Mouse (Mus musculus) stomach, embryonic 16.5 days (tissue): Measurements from ENCODE around the gene Tbc1d23. TPM values are rescaled to one million over a fixed set of nuclear protein-coding genes. Genes with fewer than 3 reads are reported as not detected.

Experiments used
- ATAC-seq: fragments of 200-750 bp; cut with Nextera tagmentation; 2 replicates; pipeline ENCODE4 v1.8.0; 2017; ENCODE audit warnings: moderate number of reproducible peaks, moderate TSS enrichment; ENCODE audit not compliant: insufficient read depth, low FRiP score
- H3K27ac ChIP-seq: fragments of 300-500 bp; sonication (generic); 2 replicates; pipeline ENCODE4 v1.5.1; 2014; ENCODE audit warnings: low read length
- H3K27me3 ChIP-seq: fragments of 300-500 bp; sonication (generic); 2 replicates; pipeline ENCODE4 v1.6.1; 2014; ENCODE audit warnings: low read length, control low read depth, mixed read lengths; ENCODE audit not compliant: control insufficient read depth, insufficient read depth
- H3K36me3 ChIP-seq: fragments of 300-500 bp; sonication (generic); 2 replicates; pipeline ENCODE4 v1.6.1; 2014; ENCODE audit warnings: low read length; ENCODE audit not compliant: control insufficient read depth, insufficient read depth
- H3K4me1 ChIP-seq: fragments of 300-500 bp; sonication (generic); 2 replicates; pipeline ENCODE4 v1.6.1; 2014; ENCODE audit warnings: low read length, control low read depth, mixed read lengths; ENCODE audit not compliant: control insufficient read depth, insufficient read depth
- H3K4me2 ChIP-seq: fragments of 300-500 bp; sonication (generic); 2 replicates; pipeline ENCODE4 v1.6.1; 2014; ENCODE audit warnings: low read depth, low read length, mixed read lengths
- H3K4me3 ChIP-seq: fragments of 300-500 bp; sonication (generic); replicated peaks from 2 replicates; pipeline ENCODE4 v1.5.1; 2014; ENCODE audit warnings: mild to moderate bottlenecking, low read length
- H3K9ac ChIP-seq: fragments of 300-500 bp; sonication (generic); 2 replicates; pipeline ENCODE4 v1.6.1; 2014; ENCODE audit warnings: low read length
- H3K9me3 ChIP-seq: fragments of 300-500 bp; sonication (generic); replicated peaks from 2 replicates; pipeline ENCODE4 v1.6.1; 2016; ENCODE audit warnings: low read length, control low read depth; ENCODE audit not compliant: control insufficient read depth
- WGBS: fragments of 180-500 bp; shearing (Covaris S2); extraction: QIAGEN DNeasy Blood & Tissue Kit; methylation state at CpG from one replicate; pipeline ENCODE4 v1.1.7; 2014; 5-methylcytosine and 5-hydroxymethylcytosine counted together
- polyA plus RNA-seq: library from polyadenylated mRNA; unstranded; fragments of >200 nt; fragmentation: Nextera tagmentation; extraction: Ambion mirVana; gene quantifications from 2 replicates; pipeline ENCODE4 v1.2.1, GENCODE M21; 2015

The Tbc1d23 gene
- polyA plus RNA-seq, 1 experiment from 2014 or later: 27.9 TPM

DNA sequence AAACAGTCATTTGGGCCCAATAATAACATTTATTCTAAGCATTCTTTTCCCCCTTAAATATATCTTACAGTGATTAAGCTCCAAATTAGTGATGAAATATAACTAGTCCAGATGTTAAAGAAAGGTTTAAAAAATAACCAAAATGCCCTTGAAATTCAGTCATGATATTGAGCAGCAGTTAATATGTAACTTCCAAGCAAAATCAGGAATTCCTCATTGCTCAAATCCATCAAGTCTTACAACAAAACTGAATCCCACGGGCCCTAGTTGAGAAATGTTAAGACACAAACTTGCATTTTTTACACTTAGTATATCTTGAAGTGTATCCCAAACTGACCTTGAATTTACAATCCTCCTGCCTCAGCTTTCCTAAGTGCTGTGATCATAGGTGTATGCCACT lies 67.6 kb downstream of the Tbc1d23 start:
- no peak overlapping the region for H3K4me2 ChIP-seq
- H3K36me3 ChIP-seq: no peaks in the 10 kb centered on the region
- H3K9ac ChIP-seq: no peak overlapping the region
- ATAC-seq: no peak
- H3K27me3 ChIP-seq: no peaks in the 10 kb centered on the region
- H3K27ac ChIP-seq: no peak overlapping the region
- H3K9me3 ChIP-seq: no peaks in the 10 kb centered on the region
- 72% methylated on average over 1 of the region's 1 CpGs for WGBS
- H3K4me1 ChIP-seq: peaks cover 7% of the 10 kb centered on the region; the same call in 1 of the 2 replicates
- no peak overlapping the region for H3K4me3 ChIP-seq

- no peak overlapping the region for H3K4me2 ChIP-seq
- 85% methylated on average over 5 of the region's 5 CpGs for WGBS
- no peaks in the 10 kb centered on the region; the same call in 1 of the 2 replicates for H3K36me3 ChIP-seq
- no peak overlapping the region for H3K9ac ChIP-seq
- H3K4me3 ChIP-seq: no peak overlapping the region
- H3K4me1 ChIP-seq: peaks cover 7% of the 10 kb centered on the region; the same call in 1 of the 2 replicates
- H3K9me3 ChIP-seq: no peaks in the 10 kb centered on the region
- no peak overlapping the region for H3K27ac ChIP-seq
- ATAC-seq: no peak
- no peaks in the 10 kb centered on the region for H3K27me3 ChIP-seq
Observed at GRCm38 (mm10) chr16:57162841-57163240, 68.5 kb downstream of the Tbc1d23 start.

DNA sequence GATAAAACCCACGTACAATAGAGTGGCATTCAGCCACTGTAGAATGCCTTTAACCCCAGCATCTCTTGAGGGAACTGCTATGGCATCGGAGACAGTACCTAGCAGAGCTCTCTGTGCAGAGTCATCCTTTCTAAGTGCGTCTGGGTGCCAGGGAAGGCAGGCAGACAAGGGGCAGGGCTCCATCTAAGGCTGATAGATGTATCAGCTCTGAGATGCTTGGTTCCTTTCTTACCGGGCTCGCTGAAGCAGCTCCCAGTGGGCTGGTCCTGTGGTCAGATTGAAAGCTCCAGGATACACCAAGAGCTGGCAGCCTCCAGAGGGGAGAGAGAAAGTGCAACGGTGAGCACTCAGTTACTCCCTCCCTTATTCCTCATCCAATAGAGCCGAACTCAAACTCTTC lies 71.5 kb downstream of the Tbc1d23 start:
- 52% methylated on average over 7 of the region's 7 CpGs for WGBS
- no peak overlapping the region for H3K9ac ChIP-seq
- no peak overlapping the region for H3K4me3 ChIP-seq
- H3K9me3 ChIP-seq: no peaks in the 10 kb centered on the region
- peaks cover 5% of the 10 kb centered on the region; the same call in 1 of the 2 replicates for H3K36me3 ChIP-seq
- ATAC-seq: no peak
- H3K27ac ChIP-seq: no peak overlapping the region
- no peak overlapping the region for H3K4me2 ChIP-seq
- no peaks in the 10 kb centered on the region for H3K27me3 ChIP-seq
- H3K4me1 ChIP-seq: no peaks in the 10 kb centered on the region

GRCm38 (mm10) chr16:57157728-57158127 lies 73.6 kb downstream of the Tbc1d23 start:
- no peak overlapping the region for H3K4me2 ChIP-seq
- WGBS: 76% methylated on average over 4 of the region's 4 CpGs
- no peaks in the 10 kb centered on the region for H3K9me3 ChIP-seq
- H3K9ac ChIP-seq: no peak overlapping the region
- ATAC-seq: no peak
- peaks cover 11% of the 10 kb centered on the region; the same call in 1 of the 2 replicates for H3K36me3 ChIP-seq
- no peak overlapping the region for H3K4me3 ChIP-seq
- H3K27ac ChIP-seq: no peak overlapping the region
- no peaks in the 10 kb centered on the region for H3K4me1 ChIP-seq
- H3K27me3 ChIP-seq: no peaks in the 10 kb centered on the region

DNA sequence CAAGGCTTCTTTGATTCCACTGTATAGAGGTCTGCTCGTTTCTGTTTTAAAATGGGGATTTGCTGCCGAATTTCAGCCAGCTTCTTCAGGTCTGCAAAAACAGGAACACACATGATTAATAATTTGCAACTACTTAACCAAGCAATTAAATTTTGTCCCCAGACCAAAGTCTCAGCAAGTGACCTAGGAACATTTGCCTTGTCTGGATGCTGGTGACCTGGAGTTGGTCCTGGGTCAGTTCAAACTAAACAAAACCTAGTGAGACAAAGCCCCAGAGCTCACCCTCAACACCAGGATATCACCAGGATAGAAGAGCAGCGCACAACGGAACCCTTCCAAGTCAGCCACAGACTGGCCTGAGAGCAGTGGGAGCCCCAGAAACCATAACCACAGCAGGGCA lies 74.2 kb downstream of the Tbc1d23 start:
- Histone ChIP-seq H3K4me2 (no peak overlapping the region), H3K4me1 (no peaks in the 10 kb centered on the region), H3K4me3 (no peak overlapping the region), H3K27me3 (no peaks in the 10 kb centered on the region), H3K9ac (no peak overlapping the region), H3K27ac (no peak overlapping the region), H3K36me3 (peaks cover 11% of the 10 kb centered on the region; the same call in 1 of the 2 replicates), H3K9me3 (no peaks in the 10 kb centered on the region)
- no peak for ATAC-seq
- 85% methylated on average over 4 of the region's 4 CpGs for WGBS

DNA sequence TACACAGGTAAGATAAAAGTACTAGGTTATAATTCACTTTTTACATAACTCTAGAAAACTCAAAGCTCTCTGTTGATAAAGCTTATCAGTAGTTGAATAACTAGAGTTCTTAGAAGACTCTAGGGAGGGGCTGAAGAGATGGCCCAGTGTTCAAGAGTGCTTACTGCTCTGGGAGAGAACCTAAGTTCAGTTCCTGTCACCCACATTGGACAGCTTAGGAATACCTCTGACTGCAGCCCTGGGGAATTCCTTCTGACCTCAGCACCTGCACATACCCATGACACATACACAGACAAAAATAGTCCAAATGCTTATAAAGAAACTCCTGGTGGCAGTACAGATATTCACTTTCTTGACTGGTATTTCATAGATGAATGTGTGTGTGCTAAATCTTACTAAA lies 75.4 kb downstream of the Tbc1d23 start:
- no peaks in the 10 kb centered on the region for H3K4me1 ChIP-seq
- no peak overlapping the region for H3K4me3 ChIP-seq
- no peaks in the 10 kb centered on the region for H3K27me3 ChIP-seq
- no peak for ATAC-seq
- H3K27ac ChIP-seq: no peak overlapping the region
- peaks cover 11% of the 10 kb centered on the region; the same call in 1 of the 2 replicates for H3K36me3 ChIP-seq
- H3K9me3 ChIP-seq: no peaks in the 10 kb centered on the region
- H3K4me2 ChIP-seq: no peak overlapping the region
- no peak overlapping the region for H3K9ac ChIP-seq

- H3K27ac ChIP-seq: no peak overlapping the region
- no peaks in the 10 kb centered on the region for H3K27me3 ChIP-seq
- no peak for ATAC-seq
- 91% methylated on average over 4 of the region's 4 CpGs for WGBS
- no peaks in the 10 kb centered on the region for H3K9me3 ChIP-seq
- H3K4me1 ChIP-seq: no peaks in the 10 kb centered on the region
- H3K4me2 ChIP-seq: no peak overlapping the region
- H3K36me3 ChIP-seq: peaks cover 25% of the 10 kb centered on the region
- H3K9ac ChIP-seq: no peak overlapping the region
- H3K4me3 ChIP-seq: no peak overlapping the region
Observed at GRCm38 (mm10) chr16:57151437-57151836, 79.9 kb downstream of the Tbc1d23 start.

DNA sequence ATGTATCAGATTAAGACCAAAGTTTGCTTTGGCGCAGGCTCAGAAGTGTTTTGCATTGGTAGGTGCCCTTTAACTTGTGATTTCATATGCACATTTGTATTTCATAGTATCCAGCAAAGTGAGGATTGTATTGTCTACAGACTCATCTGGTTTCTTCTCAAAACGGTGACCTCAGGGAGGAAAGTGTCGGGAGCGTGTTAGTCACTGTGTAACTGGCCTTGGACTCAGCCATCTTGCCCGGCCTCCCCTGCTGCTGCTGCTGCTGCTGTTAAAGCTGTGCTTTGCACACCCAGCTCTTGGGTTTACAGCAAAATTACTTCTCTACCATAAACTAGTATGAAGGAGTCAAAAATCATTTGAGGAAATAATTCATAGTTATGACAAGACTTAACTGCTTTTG lies 86.6 kb downstream of the Tbc1d23 start:
- peaks cover 15% of the 10 kb centered on the region for H3K36me3 ChIP-seq
- H3K27ac ChIP-seq: no peak overlapping the region

GRCm38 (mm10) chr16:57133611-57134010 lies 97.7 kb downstream of the Tbc1d23 start:
- H3K9me3 ChIP-seq: no peaks in the 10 kb centered on the region
- no peak overlapping the region for H3K27ac ChIP-seq
- 0 out of 2 replicates have a peak, but pooled peaks cover 4% of the 10 kb centered on the region for H3K36me3 ChIP-seq
- no peaks in the 10 kb centered on the region for H3K27me3 ChIP-seq
- no peak for ATAC-seq
- H3K4me2 ChIP-seq: no peak overlapping the region
- 93% methylated on average over 6 of the region's 6 CpGs for WGBS
- no peak overlapping the region for H3K4me3 ChIP-seq
- H3K4me1 ChIP-seq: 0 out of 2 replicates have a peak, but pooled peaks cover 2% of the 10 kb centered on the region
- no peak overlapping the region for H3K9ac ChIP-seq

More for the DNA sequence above, 86.6 kb downstream of the Tbc1d23 start:
- H3K4me2 ChIP-seq: no peak overlapping the region
- no peak overlapping the region for H3K9ac ChIP-seq
- ATAC-seq: no peak
- H3K4me3 ChIP-seq: no peak overlapping the region
- no peaks in the 10 kb centered on the region for H3K9me3 ChIP-seq
- WGBS: 95% methylated on average over 5 of the region's 5 CpGs
- no peaks in the 10 kb centered on the region for H3K4me1 ChIP-seq
- H3K27me3 ChIP-seq: no peaks in the 10 kb centered on the region
